Mouse (Mus musculus) CH12.LX (cell line): Measurements from ENCODE around the gene Thsd4.

Source experiments
- CTCF ChIP-seq, 2 experiments: IDR thresholded peaks in 1 of 2; conservative IDR thresholded peaks in 1 of 2; 2 replicates each; pipeline ENCODE4 v1.5.1; 2011 to 2012; ENCODE audit warnings: low read depth in 2 of 2, low read length in 2 of 2, improper control_type of control experiment in 1 of 2, inconsistent platforms in 1 of 2, mild to moderate bottlenecking in 1 of 2, moderate library complexity in 1 of 2
- POLR2A ChIP-seq: IDR thresholded peaks from 2 replicates; pipeline ENCODE4 v1.6.1; 2011; ENCODE audit warnings: low read depth, mild to moderate bottlenecking, improper control_type of control experiment, low read length
- POLR2AphosphoS2 ChIP-seq: IDR thresholded peaks from 2 replicates; pipeline ENCODE4 v1.6.1; 2011; ENCODE audit warnings: low read depth, low read length, improper control_type of control experiment
- USF1 ChIP-seq: IDR thresholded peaks from 2 replicates; pipeline ENCODE4 v1.6.1; 2014; ENCODE audit warnings: low read depth, mild to moderate bottlenecking, inconsistent platforms, low read length, improper control_type of control experiment

GRCm38 (mm10) chr9:60521143-60521542 lies 703 bp downstream of the Thsd4 start:
- TF ChIP-seq CTCF (conservative IDR thresholded peaks at IDR 0.05 in 1 of 2, IDR thresholded peaks at IDR 0.05 in 1 of 2; ENCODE audit: low read depth in 2 of 2, low read length in 2 of 2) (no peak), POLR2AphosphoS2 (no peak), POLR2A (no peak), USF1 (no peak)
